Mouse (Mus musculus): Measurements from ENCODE around the gene Gkn1.

Gkn1 gene

DNA sequence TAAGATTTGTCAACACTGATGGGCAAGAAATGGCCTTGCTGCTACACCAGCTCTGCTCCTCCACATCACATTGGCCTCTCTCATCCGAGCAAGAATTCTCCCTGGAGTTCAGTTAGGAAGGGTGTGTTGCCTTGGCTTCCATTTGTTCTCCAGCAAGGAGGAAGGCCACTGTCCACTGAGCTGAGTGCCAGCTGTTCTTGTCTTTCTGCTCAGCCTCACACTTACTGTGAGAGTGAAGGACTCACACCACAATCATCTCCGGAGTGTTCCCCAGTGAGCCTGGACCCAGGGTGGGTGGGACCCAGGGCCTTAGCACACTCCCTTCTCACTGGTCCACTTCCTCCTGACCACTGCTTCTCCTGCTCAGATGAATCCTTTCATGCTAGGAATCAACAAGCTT, 23.8 kb downstream of the Gkn1 start:
- DNase-seq (ENCODE audit: low read depth, low spot score) = no peak

DNA sequence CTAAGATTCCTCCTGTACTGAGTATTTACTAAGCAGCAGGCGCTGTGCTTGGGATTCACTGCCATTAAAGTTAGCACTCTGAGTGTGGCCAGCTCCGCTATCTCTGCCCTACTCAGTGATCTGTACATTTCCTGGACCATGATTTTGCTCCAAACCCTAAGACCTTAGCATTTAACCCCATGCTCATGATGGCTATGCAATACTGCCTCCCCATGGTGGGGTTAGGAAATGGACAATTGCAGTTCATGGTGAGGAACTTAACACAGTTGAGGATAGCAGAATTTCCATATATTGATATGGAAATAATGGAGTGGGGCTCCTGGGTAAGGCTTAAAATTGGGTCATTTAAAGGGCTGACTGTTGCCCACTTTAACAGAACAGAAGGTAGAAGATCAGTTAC, 27.4 kb downstream of the Gkn1 start:
- peak; percentile 63 for DNase-seq (ENCODE audit: low read depth, low spot score)

DNA sequence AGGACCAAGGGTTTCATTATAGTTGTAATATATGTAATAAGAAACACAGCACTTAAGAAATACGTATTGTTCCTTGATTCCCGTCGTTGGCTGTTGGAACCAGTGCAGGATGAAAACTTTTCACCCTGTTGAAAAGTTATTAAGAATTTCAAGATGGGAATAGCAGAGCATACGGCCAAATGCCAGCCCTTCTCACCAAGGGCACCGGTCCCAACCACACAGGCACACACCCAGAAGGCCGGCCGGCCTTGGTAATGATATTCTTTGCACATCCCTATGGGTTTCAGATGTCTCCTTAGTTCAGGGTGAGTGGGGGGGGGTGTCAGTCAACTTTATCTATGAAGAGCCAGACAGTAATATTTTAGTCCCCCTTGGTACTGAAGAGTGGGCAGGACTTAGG, 32.1 kb downstream of the Gkn1 start:
- no peak for DNase-seq (ENCODE audit: low read depth, low spot score)

DNA sequence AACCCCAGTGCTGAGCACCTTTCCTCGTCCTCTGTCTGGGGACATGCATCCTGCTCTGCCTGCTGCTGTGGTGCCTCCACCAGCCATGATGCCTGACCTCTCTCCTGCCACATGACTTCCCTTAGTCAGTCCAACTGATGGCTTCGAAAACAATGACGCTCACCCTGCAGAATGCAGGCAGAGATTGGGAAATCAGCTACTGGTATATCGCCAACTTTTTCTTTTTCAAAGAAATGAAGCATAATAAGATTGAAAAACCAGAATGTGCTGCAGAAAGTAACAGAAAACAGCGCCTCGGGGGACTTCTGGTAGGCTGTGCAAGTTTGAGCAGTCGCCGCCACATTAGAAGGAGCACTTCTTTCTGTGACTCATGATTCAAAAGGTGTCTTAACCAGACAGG, 33.8 kb downstream of the Gkn1 start:
- DNase-seq (ENCODE audit: low read depth, low spot score) = no peak

DNA sequence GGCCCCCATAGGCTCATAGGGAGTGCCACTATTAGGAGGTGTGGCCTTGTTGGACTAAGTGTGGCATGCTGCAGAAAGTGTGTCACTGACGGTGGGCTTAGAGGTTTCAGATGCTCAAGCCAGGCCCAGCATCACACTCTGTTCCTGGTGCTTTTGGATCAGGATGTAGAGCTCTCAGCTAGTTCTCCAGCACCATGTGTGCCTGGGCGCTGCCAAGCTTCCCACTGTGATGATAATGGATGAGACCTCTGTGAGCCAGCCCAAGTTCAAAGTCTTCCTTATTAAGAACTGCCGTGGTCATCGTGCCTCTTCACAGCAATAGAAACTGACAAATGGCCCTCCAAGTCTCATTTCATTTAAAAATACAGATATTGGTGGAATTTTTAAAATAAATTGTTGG, 38.0 kb downstream of the Gkn1 start:
- DNase-seq (ENCODE audit: low read depth, low spot score) = no peak

DNA sequence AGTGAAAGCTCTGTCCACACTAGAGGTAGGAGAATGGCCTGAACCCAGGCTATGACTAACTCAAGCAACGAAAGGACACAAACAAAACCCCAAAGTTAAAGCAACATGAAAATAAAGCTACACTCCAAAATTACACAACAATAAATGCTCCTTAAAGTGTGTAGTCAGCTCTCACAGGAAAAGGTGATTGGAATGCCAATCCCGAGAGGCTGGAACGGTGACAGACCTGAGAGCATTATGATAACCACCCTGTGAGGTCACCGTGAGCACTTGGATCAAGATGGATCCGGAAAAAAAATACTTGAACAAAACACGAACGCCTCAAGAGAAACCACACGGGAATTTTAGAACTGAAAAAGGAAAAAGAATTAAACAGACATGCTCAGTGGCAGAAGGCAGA, 46.3 kb downstream of the Gkn1 start:
- no peak for DNase-seq (ENCODE audit: low read depth, low spot score)

DNA sequence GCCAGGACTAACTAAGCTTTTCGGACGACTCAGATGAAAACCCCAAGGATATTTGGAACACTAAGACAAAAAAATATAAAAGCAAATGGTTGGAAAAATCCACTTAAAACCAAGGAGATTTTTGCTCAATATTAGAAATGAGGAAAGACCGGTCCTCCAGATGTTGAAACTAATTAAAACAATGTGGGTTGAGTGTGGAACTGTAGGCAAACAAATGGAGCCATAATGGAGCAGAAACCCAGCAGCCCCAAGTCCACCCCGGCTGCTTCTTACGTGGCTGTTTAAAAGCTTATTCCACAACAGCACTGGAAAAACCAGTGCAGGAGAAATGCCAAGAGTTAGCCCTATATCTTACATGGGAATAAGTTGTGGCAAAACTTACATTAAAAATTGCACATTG, 48.0 kb downstream of the Gkn1 start:
- no peak for DNase-seq (ENCODE audit: low read depth, low spot score)

DNA sequence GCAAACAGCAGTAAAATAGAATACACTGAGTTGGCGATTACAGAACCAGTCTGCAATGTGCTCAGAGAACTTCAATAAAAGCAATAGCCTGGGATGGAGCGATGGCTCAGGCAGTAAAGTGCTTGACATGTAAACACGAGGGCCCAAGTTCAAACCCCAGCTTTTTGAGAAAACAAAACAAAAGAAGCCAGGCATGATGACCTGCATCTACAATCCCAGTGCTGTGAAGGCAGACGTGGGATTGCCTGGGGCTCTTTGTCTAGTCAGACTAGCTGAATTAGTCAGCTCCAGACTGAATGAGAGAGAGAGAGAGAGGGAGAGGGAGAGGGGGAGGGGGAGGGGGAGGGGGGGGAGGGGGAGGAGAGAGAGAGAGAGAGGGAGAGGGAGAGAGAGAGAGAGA, 48.8 kb downstream of the Gkn1 start:
- DNase-seq (ENCODE audit: low read depth, low spot score) = no peak

Measured in CD4-positive, CD25-positive, alpha-beta regulatory T cell, adult 2 months (primary cell).